Mouse (Mus musculus): ENCODE results near the gene Tmem255a.

- no peak for TF ChIP-seq CTCF (IDR thresholded peaks at IDR 0.05; ENCODE audit: extremely low read depth, insufficient read depth, insufficient read length, insufficient replicate concordance)
- no peak for TF ChIP-seq POLR2A (IDR thresholded peaks at IDR 0.05; ENCODE audit: low read depth, low read length)
These were observed 50.4 kb downstream of the Tmem255a start for GRCm38 (mm10) chrX:38201816-38202215.

Measured in spleen, adult 2 months (tissue).